Mouse (Mus musculus) stomach, postnatal 0 days (tissue): ENCODE results near the gene Rundc3a. TPM values are rescaled to one million over a fixed set of nuclear protein-coding genes. Genes with fewer than 3 reads are reported as not detected.

ENCODE experiments used
- ATAC-seq: fragments of 200-750 bp; cut with Nextera tagmentation; 2 replicates; pipeline ENCODE4 v1.8.0; 2017; ENCODE audit not compliant: low FRiP score, low TSS enrichment
- DNase-seq: peaks from one replicate; pipeline ENCODE4 v3.0.0-alpha.2; 2016; ENCODE audit warnings: low spot score
- H3K27ac ChIP-seq: fragments of 300-500 bp; sonication (generic); replicated peaks from 2 replicates; pipeline ENCODE4 v1.5.1; 2014; ENCODE audit warnings: mild to moderate bottlenecking, control low read depth
- H3K27me3 ChIP-seq: fragments of 300-500 bp; sonication (generic); 2 replicates; pipeline ENCODE4 v1.6.1; 2014; ENCODE audit warnings: low read length; ENCODE audit not compliant: control insufficient read depth, insufficient read depth
- H3K36me3 ChIP-seq: fragments of 300-500 bp; sonication (generic); 2 replicates; pipeline ENCODE4 v1.6.1; 2014; ENCODE audit warnings: low read length, mixed read lengths; ENCODE audit not compliant: control insufficient read depth, insufficient read depth
- H3K4me1 ChIP-seq: fragments of 300-500 bp; sonication (generic); replicated peaks from 2 replicates; pipeline ENCODE4 v1.6.1; 2014; ENCODE audit warnings: antibody characterized with exemption; ENCODE audit not compliant: control insufficient read depth, insufficient read depth
- H3K4me2 ChIP-seq: fragments of 300-500 bp; sonication (generic); replicated peaks from 2 replicates; pipeline ENCODE4 v1.6.1; 2014; ENCODE audit warnings: low read depth, mild to moderate bottlenecking, control low read depth, moderate library complexity
- H3K4me3 ChIP-seq: fragments of 300-500 bp; sonication (generic); 2 replicates; pipeline ENCODE4 v1.5.1; 2014; ENCODE audit warnings: low read depth, low read length, control low read depth
- H3K9ac ChIP-seq: fragments of 300-500 bp; sonication (generic); 2 replicates; pipeline ENCODE4 v1.6.1; 2014; ENCODE audit warnings: mild to moderate bottlenecking, low read length, control low read depth, mixed read lengths
- H3K9me3 ChIP-seq: fragments of 300-500 bp; sonication (generic); 2 replicates; pipeline ENCODE4 v1.6.1; 2016; ENCODE audit warnings: low read length; ENCODE audit not compliant: control insufficient read depth
- CTCF ChIP-seq: IDR thresholded peaks from 2 replicates; pipeline ENCODE4 v1.5.1; 2016; ENCODE audit warnings: antibody characterized with exemption, low read depth, mild to moderate bottlenecking, moderate library complexity
- EP300 ChIP-seq: optimal IDR thresholded peaks from 2 replicates; pipeline ENCODE3; 2016; ENCODE audit warnings: antibody characterized with exemption
- WGBS: fragments of 180-500 bp; shearing (Covaris S2); extraction: QIAGEN DNeasy Blood & Tissue Kit; methylation state at CpG from one replicate; pipeline ENCODE4 v1.1.7; 2014; 5-methylcytosine and 5-hydroxymethylcytosine counted together
- polyA plus RNA-seq: library from polyadenylated mRNA; unstranded; fragments of >200 nt; fragmentation: Nextera tagmentation; extraction: Ambion mirVana; gene quantifications from 2 replicates; pipeline ENCODE4 v1.2.1, GENCODE M21; 2015

The Rundc3a gene
- polyA plus RNA-seq, 1 experiment from 2014 or later = 5.1 TPM

DNA sequence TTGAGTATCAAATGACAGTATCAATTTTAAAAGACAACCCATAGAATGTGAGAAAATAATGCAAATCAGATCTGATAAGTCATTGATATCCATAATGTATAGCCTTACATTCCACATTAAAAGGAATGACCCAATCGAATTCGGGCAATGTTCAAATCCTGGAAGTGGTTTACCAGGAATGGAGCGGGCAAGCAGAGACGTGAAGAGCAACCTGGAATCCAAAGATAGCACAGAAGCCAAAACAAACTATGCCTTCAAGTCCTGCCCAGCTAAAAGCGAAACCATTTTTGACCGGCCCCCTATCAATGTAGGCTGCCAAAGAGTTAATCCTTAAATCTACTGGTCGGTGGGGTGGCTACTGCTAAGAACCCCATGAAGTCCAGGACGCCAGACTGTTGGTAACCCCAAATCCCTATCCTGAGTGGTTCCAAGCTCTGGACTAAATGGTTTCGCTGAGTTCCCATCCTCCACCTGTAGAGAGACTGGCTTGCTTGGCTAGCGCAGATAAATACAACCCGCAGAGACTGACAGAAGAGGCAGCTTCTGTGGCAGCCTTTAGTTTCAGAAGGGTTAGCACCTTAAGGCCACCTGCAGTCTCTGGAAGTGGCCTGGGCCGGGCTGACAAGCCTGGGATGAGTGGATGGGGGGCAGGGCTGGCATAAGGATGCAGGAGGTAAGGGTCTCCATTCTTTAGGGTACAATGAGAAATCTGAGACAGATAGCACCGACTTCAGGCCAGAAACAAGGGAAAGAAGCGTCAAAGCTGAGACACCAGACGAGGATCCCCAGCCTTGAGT is 564 bp upstream of the Rundc3a start:
- Histone ChIP-seq H3K27ac (no peak overlapping the region), H3K4me2 (peak overlapping the region; percentile 69), H3K4me3 (peak overlapping the region; percentile 36), H3K9me3 (no peaks in the 10 kb centered on the region), H3K36me3 (no peaks in the 10 kb centered on the region), H3K9ac (no peak overlapping the region), H3K27me3 (no peaks in the 10 kb centered on the region), H3K4me1 (peaks cover 6% of the 10 kb centered on the region; the same call in 1 of the 2 replicates)
- WGBS = 16% methylated on average over 15 of the region's 15 CpGs
- no peak for TF ChIP-seq EP300
- TF ChIP-seq CTCF = no peak
- ATAC-seq = peak; percentile 47
- no peak for DNase-seq

DNA sequence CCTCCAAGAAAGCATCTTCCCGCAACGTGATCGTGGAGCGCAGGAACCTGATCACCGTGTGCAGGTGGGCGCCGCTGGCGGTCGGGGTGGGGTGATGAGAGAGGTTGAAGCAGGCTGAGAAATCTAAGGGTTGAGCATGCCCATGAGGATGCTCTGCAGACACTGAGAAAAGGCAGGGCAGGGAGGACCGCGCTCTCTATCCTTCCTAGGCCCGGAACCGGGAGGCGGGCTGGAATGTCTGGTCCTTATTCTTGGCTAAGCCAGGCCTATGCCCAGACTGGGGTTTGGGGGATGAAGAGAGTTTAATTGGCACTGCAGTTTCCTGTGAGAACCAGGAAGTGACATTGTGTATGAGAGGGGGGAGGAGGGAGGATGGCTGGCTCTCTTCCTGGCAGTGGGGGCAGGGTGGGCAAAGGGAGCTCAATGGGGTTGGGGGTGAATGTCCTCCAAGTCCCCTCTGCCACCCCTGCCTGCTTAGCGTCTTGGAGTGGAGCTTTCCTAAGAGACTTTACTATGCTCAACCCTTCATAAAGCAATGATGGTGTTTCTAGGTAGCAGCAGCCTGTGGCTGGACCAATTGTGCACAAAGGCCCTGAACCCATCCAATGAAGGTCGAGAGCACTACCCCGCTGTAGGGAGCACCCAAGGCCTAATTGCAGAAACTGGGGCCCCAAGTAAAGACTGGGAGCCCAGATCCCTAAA is 667 bp downstream of the Rundc3a start:
- Histone ChIP-seq H3K27me3 (no peaks in the 10 kb centered on the region), H3K4me3 (peak overlapping the region; percentile 36), H3K4me1 (peaks cover 6% of the 10 kb centered on the region; the same call in 1 of the 2 replicates), H3K9ac (peak overlapping the region; percentile 47), H3K9me3 (no peaks in the 10 kb centered on the region), H3K36me3 (no peaks in the 10 kb centered on the region), H3K4me2 (peak overlapping the region; percentile 69), H3K27ac (0 out of 2 replicates have a peak overlapping the region, but pooled peaks have one; percentile 20)
- WGBS = 10% methylated on average over 17 of the region's 17 CpGs
- no peak for DNase-seq
- TF ChIP-seq CTCF (no peak), EP300 (no peak)
- ATAC-seq = no peak

DNA sequence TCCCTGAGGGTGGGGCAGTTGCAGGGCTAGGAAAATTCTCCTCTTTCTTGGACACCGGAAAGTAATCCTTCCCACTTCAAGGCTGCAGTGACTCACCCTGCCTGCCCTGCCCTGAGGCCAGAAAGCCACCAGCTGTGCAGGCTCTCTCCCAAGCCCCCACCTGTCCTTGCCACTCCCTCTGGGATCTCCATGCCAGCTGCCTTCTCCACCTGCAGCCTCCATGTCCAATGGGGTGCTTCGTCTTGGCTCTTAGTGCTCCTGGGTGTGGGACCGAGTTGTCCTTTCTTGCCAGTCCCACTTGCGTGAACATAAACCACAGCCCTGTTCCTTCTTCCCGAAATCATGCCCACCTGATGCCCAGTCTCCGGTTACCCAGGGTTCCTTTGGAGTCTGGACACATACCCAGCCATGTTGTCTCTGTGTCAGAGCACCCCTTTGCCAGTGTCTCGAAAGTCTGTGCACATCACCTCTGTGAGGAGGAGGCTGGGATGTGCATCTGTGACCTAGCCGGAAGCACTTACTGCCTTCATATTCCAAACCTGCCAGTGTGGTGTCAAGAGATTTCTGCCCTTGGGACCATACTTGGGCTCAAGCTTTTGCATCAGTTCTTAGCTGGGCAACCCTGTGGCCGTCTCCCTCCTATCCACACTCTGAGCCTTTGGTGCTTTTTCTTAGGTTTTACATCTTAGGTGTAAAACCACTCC is 1.4 kb downstream of the Rundc3a start:
- TF ChIP-seq CTCF (no peak), EP300 (no peak)
- no peaks in the 10 kb centered on the region for H3K36me3 ChIP-seq

GRCm38 (mm10) chr11:102395250-102395649 is 2.0 kb downstream of the Rundc3a start:
- DNase-seq (no peak), ATAC-seq (no peak)
- no peak overlapping the region for H3K27ac ChIP-seq
- H3K27me3 ChIP-seq = 0 out of 2 replicates have a peak, but pooled peaks cover 5% of the 10 kb centered on the region
- peaks cover 6% of the 10 kb centered on the region; the same call in 1 of the 2 replicates for H3K4me1 ChIP-seq
- no peak overlapping the region for H3K4me2 ChIP-seq
- no peaks in the 10 kb centered on the region for H3K9me3 ChIP-seq
- no peaks in the 10 kb centered on the region for H3K36me3 ChIP-seq
- TF ChIP-seq EP300 (no peak), CTCF (no peak)
- 27% methylated on average over 5 of the region's 5 CpGs for WGBS
- no peak overlapping the region for H3K9ac ChIP-seq
- no peak overlapping the region for H3K4me3 ChIP-seq

More for the DNA sequence above, 1.4 kb downstream of the Rundc3a start:
- no peaks in the 10 kb centered on the region for H3K9me3 ChIP-seq
- WGBS = 67% methylated on average over 9 of the region's 9 CpGs
- ATAC-seq = no peak
- no peak for DNase-seq
- no peak overlapping the region for H3K4me3 ChIP-seq
- no peak overlapping the region for H3K4me2 ChIP-seq
- no peak overlapping the region for H3K27ac ChIP-seq
- H3K27me3 ChIP-seq = 0 out of 2 replicates have a peak, but pooled peaks cover 3% of the 10 kb centered on the region
- peaks cover 6% of the 10 kb centered on the region; the same call in 1 of the 2 replicates for H3K4me1 ChIP-seq
- H3K9ac ChIP-seq = no peak overlapping the region

DNA sequence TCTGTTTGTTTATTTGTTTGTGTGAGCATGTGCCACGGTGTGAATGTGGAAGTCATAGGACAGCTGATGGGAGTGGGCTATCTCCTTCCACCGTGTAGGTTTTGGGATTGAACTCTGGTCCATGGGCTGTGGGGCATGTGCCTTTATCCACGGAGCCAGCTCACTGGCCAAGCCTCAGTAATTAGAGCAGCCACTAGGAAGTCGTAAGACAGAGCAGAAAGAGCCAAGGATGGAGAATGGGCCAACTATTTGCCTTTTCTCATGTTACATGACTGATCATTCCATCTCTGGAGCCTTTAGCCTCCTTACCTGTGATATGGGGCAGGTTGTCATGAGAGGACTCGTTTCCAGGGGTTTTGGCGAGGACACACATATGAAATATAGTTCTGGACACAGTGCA is 3.1 kb downstream of the Rundc3a start:
- no peak overlapping the region for H3K27ac ChIP-seq
- ATAC-seq (no peak), DNase-seq (no peak)
- H3K9ac ChIP-seq = no peak overlapping the region
- peaks cover 6% of the 10 kb centered on the region; the same call in 1 of the 2 replicates for H3K4me1 ChIP-seq
- H3K4me3 ChIP-seq = no peak overlapping the region
- no peaks in the 10 kb centered on the region for H3K9me3 ChIP-seq
- no peak for TF ChIP-seq EP300
- TF ChIP-seq CTCF = no peak
- no peak overlapping the region for H3K4me2 ChIP-seq
- no peaks in the 10 kb centered on the region for H3K36me3 ChIP-seq
- 54% methylated on average over 6 of the region's 6 CpGs for WGBS
- H3K27me3 ChIP-seq = 0 out of 2 replicates have a peak, but pooled peaks cover 5% of the 10 kb centered on the region
